In genomic region chr12:8804934-8805722, GRCm38 (mm10) we compare ENCODE assay signal across 24 mouse cellular contexts. TPM values are rescaled to one million over a fixed set of nuclear protein-coding genes. Genes with fewer than 3 reads are reported as not detected.
A peak's percentile ranks its signal among the peaks of the same experiment; 100 is the strongest.
DNase-seq lines count a peak whose midpoint lies in the region; ATAC-seq and TF ChIP-seq lines count a peak whose summit lies in the region.
"Had no signal": no experiment of that assay in that cellular context is flagged by ENCODE, and none has a peak within 500 bp of the region (broad histone marks: within the 10 kb centered on the region; RNA-seq: fewer than 3 reads in every experiment).

No protein-coding gene starts in this region.

- no peak for DNase-seq in hindbrain, embryonic 10.5 days (ENCODE audit: low spot score)
- DNase-seq in Patski (ENCODE audit: low read depth, low spot score) = no peak
- DNase-seq in limb, embryonic 10.5 days (ENCODE audit: low spot score) = peak; percentile 60
- DNase-seq in thymus, adult 18-20 months = no peak
- no peak for DNase-seq in thymus, postnatal 10 days (ENCODE audit: low spot score in 2 of 2)
- no peak for DNase-seq in layer of hippocampus, adult 9-11 months
- DNase-seq: adrenal gland, postnatal 36 days; B cell, adult 2 months; cerebellum, adult 9-10 months; heart, postnatal 4 days; kidney, adult 9 months; kidney, postnatal 25 days; liver, postnatal 0 days; lung, postnatal 10 days; thymus, postnatal 25 days had no signal

- H3K27me3 ChIP-seq in hindbrain, embryonic 10.5 days (ENCODE audit: insufficient read depth, poor library complexity, severe bottlenecking) = no peaks in the 10 kb centered on the region
- no peaks in the 10 kb centered on the region for H3K27me3 ChIP-seq in hindbrain, embryonic 12.5 days
- no peaks in the 10 kb centered on the region for H3K27me3 ChIP-seq in Patski
- H3K27me3 ChIP-seq in limb, embryonic 10.5 days (ENCODE audit: low read depth, poor library complexity, severe bottlenecking) = no peaks in the 10 kb centered on the region
- H3K27me3 ChIP-seq: embryonic facial prominence, embryonic 13.5 days; forebrain, embryonic 13.5 days; intestine, embryonic 15.5 days; midbrain, embryonic 13.5 days; neural tube, embryonic 12.5 days had no signal

- CTCF ChIA-PET in Patski (lab: Charles Lee) = no interaction called here

- H3K27ac ChIP-seq in hindbrain, embryonic 10.5 days = peak overlapping the region; percentile 5; the same call in 1 of the 2 replicates
- no peak overlapping the region for H3K27ac ChIP-seq in hindbrain, embryonic 12.5 days
- peak overlapping the region; percentile 87 for H3K27ac ChIP-seq in limb, embryonic 10.5 days
- H3K27ac ChIP-seq: embryonic facial prominence, embryonic 13.5 days; forebrain, embryonic 13.5 days; heart, embryonic 10.5 days; intestine, embryonic 15.5 days; midbrain, embryonic 13.5 days; neural tube, embryonic 12.5 days had no signal

- no peaks in the 10 kb centered on the region for H3K9me3 ChIP-seq in hindbrain, embryonic 10.5 days
- H3K9me3 ChIP-seq in hindbrain, embryonic 12.5 days (replicated peaks) = no peaks in the 10 kb centered on the region
- no peaks in the 10 kb centered on the region for H3K9me3 ChIP-seq in limb, embryonic 10.5 days (replicated peaks)
- H3K9me3 ChIP-seq: embryonic facial prominence, embryonic 13.5 days; forebrain, embryonic 13.5 days; heart, embryonic 10.5 days; intestine, embryonic 15.5 days; midbrain, embryonic 13.5 days; neural tube, embryonic 12.5 days had no signal

- in situ Hi-C loops in Patski (cut with MboI; ENCODE audit: low pct_unique_long_range_greater_than_20kb) = loop anchor here (5.0 kb wide), 1 partner anchor 33 kb away; the partner anchor contains the start of gene Sdc1

- ATAC-seq in hindbrain, embryonic 12.5 days (ENCODE audit: low FRiP score) = no peak
- ATAC-seq in Patski = peak; percentile 56
- ATAC-seq: forebrain, embryonic 13.5 days; hindbrain, embryonic 16.5 days; intestine, embryonic 15.5 days; liver, postnatal 0 days; midbrain, embryonic 13.5 days had no signal

- H3K9ac ChIP-seq in hindbrain, embryonic 12.5 days = no peak overlapping the region
- H3K9ac ChIP-seq: embryonic facial prominence, embryonic 13.5 days; forebrain, embryonic 13.5 days; intestine, embryonic 15.5 days; liver, postnatal 0 days; midbrain, embryonic 13.5 days; neural tube, embryonic 12.5 days had no signal

- H3K4me3 ChIP-seq in hindbrain, embryonic 10.5 days = no peak overlapping the region
- H3K4me3 ChIP-seq in hindbrain, embryonic 12.5 days = no peak overlapping the region
- H3K4me3 ChIP-seq in limb, embryonic 10.5 days = no peak overlapping the region
- H3K4me3 ChIP-seq: embryonic facial prominence, embryonic 13.5 days; forebrain, embryonic 13.5 days; heart, embryonic 10.5 days; intestine, embryonic 15.5 days; midbrain, embryonic 13.5 days; neural tube, embryonic 12.5 days had no signal

- peaks cover 12% of the 10 kb centered on the region for H3K4me1 ChIP-seq in hindbrain, embryonic 10.5 days (replicated peaks)
- peaks cover 5% of the 10 kb centered on the region; the same call in 1 of the 2 replicates for H3K4me1 ChIP-seq in hindbrain, embryonic 12.5 days
- peaks cover 65% of the 10 kb centered on the region for H3K4me1 ChIP-seq in limb, embryonic 10.5 days
- H3K4me1 ChIP-seq: forebrain, embryonic 13.5 days; midbrain, embryonic 13.5 days; neural tube, embryonic 12.5 days had no signal

- H3K36me3 ChIP-seq in hindbrain, embryonic 10.5 days = no peaks in the 10 kb centered on the region
- H3K36me3 ChIP-seq in hindbrain, embryonic 12.5 days = no peaks in the 10 kb centered on the region
- no peaks in the 10 kb centered on the region for H3K36me3 ChIP-seq in limb, embryonic 10.5 days
- H3K36me3 ChIP-seq: embryonic facial prominence, embryonic 13.5 days; heart, embryonic 10.5 days; intestine, embryonic 15.5 days; midbrain, embryonic 13.5 days; neural tube, embryonic 12.5 days had no signal

- TF ChIP-seq CTCF in Patski (IDR thresholded peaks at IDR 0.05) = no peak

- POLR2A ChIA-PET in Patski (lab: Charles Lee) = interaction anchor here (0.7 kb wide), 1 partner anchor 111 kb away, joined by 4 read pairs; no protein-coding TSS in a partner anchor

- H3K4me2 ChIP-seq in hindbrain, embryonic 12.5 days (replicated peaks) = no peak overlapping the region
- H3K4me2 ChIP-seq: embryonic facial prominence, embryonic 13.5 days; forebrain, embryonic 13.5 days; intestine, embryonic 15.5 days; liver, embryonic 11.5 days; midbrain, embryonic 13.5 days; neural tube, embryonic 12.5 days had no signal

- WGBS in hindbrain, embryonic 10.5 days = 75% methylated on average over 7 of the region's 7 CpGs
- WGBS in hindbrain, embryonic 12.5 days = 73% methylated on average over 7 of the region's 7 CpGs
- WGBS in limb, embryonic 10.5 days = 63% methylated on average over 7 of the region's 7 CpGs

RNA-seq across cellular contexts. Expression of gene Sdc1, which starts 34.0 kb away (rescaled TPM):
- 92.2 and 117 TPM in 2 replicates for polyA plus RNA-seq in hindbrain, embryonic 10.5 days (2016; fragmentation: Nextera tagmentation; extraction: Ambion mirVana)
- polyA plus RNA-seq in hindbrain, embryonic 12.5 days (2016; fragmentation: Nextera tagmentation; extraction: Ambion mirVana) = 70.1 and 81.0 TPM in 2 replicates
- polyA plus RNA-seq in Patski (2021) = 121 TPM
- 245 and 261 TPM in 2 replicates for polyA plus RNA-seq in limb, embryonic 10.5 days (2016; fragmentation: Nextera tagmentation; extraction: Ambion mirVana)
